Mouse (Mus musculus): ENCODE measurements at regions not wholly inside any gene's neighbourhood (a gene's known extent, or its start where the extent isn't known, plus 50 kb on each side); places are given as distances from the start of the nearest gene placed in this dataset.

GRCm38 (mm10) chr5:118334054-118334453 is 89.0 kb downstream of the 2410131K14Rik start:
- H3K79me3 ChIP-seq (ENCODE audit: low read depth): no peaks in the 10 kb centered on the region
- H3K79me2 ChIP-seq (ENCODE audit: control insufficient read depth, insufficient read depth): no peaks in the 10 kb centered on the region

DNA sequence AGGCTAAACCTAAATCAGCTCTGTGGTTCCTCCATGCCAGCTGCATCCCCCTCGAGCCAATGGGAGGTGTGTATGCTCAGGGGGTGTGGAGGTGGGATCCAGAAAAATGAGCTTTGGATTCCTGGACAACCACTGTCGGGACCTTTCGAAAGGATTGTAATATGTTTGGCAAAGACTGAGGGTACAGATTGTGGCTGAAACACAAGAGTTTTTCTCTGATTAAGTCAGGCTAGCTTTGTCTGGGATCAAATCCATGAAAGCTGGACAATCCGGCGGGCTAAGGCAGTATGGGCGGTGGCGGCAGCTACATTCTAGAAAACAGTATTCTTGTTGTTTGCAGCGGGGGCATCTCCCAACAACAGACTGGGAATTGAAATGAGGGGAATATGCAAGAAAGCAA is 93.2 kb downstream of the 2410131K14Rik start:
- Histone ChIP-seq H3K4me3 (ENCODE audit: insufficient read depth, poor library complexity, severe bottlenecking) (no peak overlapping the region), H3K79me3 (ENCODE audit: low read depth) (no peaks in the 10 kb centered on the region), H3K27me3 (ENCODE audit: control insufficient read depth, insufficient read depth, insufficient read length) (no peaks in the 10 kb centered on the region), H3K36me3 (ENCODE audit: control insufficient read depth, insufficient read depth) (no peaks in the 10 kb centered on the region), H3K79me2 (ENCODE audit: control insufficient read depth, insufficient read depth) (no peaks in the 10 kb centered on the region), H3ac (ENCODE audit: control insufficient read depth, insufficient read length, low read depth) (no peak overlapping the region)
- TF ChIP-seq USF1 (IDR thresholded peaks at IDR 0.05; ENCODE audit: low read depth) (no peak), CEBPB (IDR thresholded peaks at IDR 0.05; ENCODE audit: low read depth) (no peak), MYOG (IDR thresholded peaks at IDR 0.05; ENCODE audit: control insufficient read depth, extremely low read depth, insufficient read length) (no peak), MYOD1 (IDR thresholded peaks at IDR 0.05; ENCODE audit: control insufficient read depth, insufficient read length, low read depth) (no peak), MAX (IDR thresholded peaks at IDR 0.05) (no peak), CTCF (IDR thresholded peaks at IDR 0.05; ENCODE audit: control insufficient read depth, insufficient read depth, insufficient read length) (no peak), FOSL1 (IDR thresholded peaks at IDR 0.05; ENCODE audit: insufficient read depth, low read length, poor library complexity, severe bottlenecking) (no peak)

More at GRCm38 (mm10) chr5:118334054-118334453, 89.0 kb downstream of the 2410131K14Rik start:
- Histone ChIP-seq H3K36me3 (ENCODE audit: control insufficient read depth, insufficient read depth) (no peaks in the 10 kb centered on the region), H3K4me3 (ENCODE audit: insufficient read depth, poor library complexity, severe bottlenecking) (no peak overlapping the region), H3ac (ENCODE audit: control insufficient read depth, insufficient read length, low read depth) (no peak overlapping the region), H3K27me3 (ENCODE audit: control insufficient read depth, insufficient read depth, insufficient read length) (peaks cover 3% of the 10 kb centered on the region)
- TF ChIP-seq FOSL1 (IDR thresholded peaks at IDR 0.05; ENCODE audit: insufficient read depth, low read length, poor library complexity, severe bottlenecking) (no peak), MYOG (IDR thresholded peaks at IDR 0.05; ENCODE audit: control insufficient read depth, extremely low read depth, insufficient read length) (no peak), USF1 (IDR thresholded peaks at IDR 0.05; ENCODE audit: low read depth) (no peak), CEBPB (IDR thresholded peaks at IDR 0.05; ENCODE audit: low read depth) (no peak), CTCF (IDR thresholded peaks at IDR 0.05; ENCODE audit: control insufficient read depth, insufficient read depth, insufficient read length) (no peak)

DNA sequence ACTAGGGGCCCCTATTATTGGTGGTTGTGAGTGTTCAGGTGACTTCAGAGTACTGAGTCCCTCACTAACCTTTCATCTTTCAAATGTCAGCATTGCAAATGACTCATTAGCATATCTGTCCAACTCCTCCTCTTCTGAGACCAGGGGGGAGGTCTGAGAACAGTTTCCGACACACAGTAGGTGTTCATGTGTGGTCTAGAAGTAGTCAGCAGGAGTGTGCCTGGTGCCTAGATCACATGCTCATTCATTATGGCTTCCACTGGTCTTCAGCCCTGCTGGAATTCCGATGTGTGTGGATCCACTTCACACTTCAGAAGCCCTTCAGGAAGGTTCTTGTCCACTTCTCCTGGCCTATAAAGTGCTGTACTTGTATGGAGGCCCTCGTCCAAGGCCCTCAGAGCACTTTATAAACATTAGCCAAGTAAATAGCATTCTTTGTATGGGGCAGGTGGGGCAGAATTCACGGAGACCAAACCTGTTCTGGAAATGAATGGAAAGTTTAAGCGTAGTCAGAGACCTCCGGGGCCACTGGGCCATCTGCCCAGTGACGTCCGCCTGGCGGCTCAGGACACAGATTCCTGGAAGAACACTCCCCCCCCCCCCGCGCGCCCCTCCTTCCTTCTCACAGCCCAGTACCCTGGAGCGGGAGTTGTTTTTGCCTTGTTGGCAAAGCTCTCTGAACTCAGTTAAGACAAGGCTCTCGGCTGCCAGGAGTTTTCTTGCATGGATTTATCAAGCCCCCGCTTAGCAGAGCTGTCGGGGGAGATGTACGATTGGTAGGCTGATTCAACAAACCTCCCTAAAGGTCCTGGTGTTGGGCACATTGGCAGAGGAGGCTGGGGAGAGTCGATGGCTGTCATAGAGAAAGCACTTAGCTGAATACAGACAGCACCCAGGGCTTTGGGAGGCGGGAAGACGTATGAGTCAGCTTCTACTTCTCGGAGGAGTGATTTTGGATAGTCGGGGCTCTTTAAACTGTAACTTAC is 94.9 kb downstream of the 2410131K14Rik start:
- H3K79me2 ChIP-seq (ENCODE audit: control insufficient read depth, insufficient read depth): no peaks in the 10 kb centered on the region
- H3K27me3 ChIP-seq (ENCODE audit: control insufficient read depth, insufficient read depth, insufficient read length): peaks cover 5% of the 10 kb centered on the region
- TF ChIP-seq MAX (IDR thresholded peaks at IDR 0.05): no peak
- TF ChIP-seq MYOD1 (IDR thresholded peaks at IDR 0.05; ENCODE audit: control insufficient read depth, insufficient read length, low read depth): no peak
- no peak for TF ChIP-seq MYOG (IDR thresholded peaks at IDR 0.05; ENCODE audit: control insufficient read depth, extremely low read depth, insufficient read length)
- H3K79me3 ChIP-seq (ENCODE audit: low read depth): no peaks in the 10 kb centered on the region
- no peak overlapping the region for H3ac ChIP-seq (ENCODE audit: control insufficient read depth, insufficient read length, low read depth)
- no peaks in the 10 kb centered on the region for H3K36me3 ChIP-seq (ENCODE audit: control insufficient read depth, insufficient read depth)
- no peak overlapping the region for H3K4me3 ChIP-seq (ENCODE audit: insufficient read depth, poor library complexity, severe bottlenecking)

GRCm38 (mm10) chr5:118343444-118344320 is 98.7 kb downstream of the 2410131K14Rik start:
- no peaks in the 10 kb centered on the region for H3K36me3 ChIP-seq (ENCODE audit: control insufficient read depth, insufficient read depth)
- TF ChIP-seq MYOG (IDR thresholded peaks at IDR 0.05; ENCODE audit: control insufficient read depth, extremely low read depth, insufficient read length) (no peak), CEBPB (IDR thresholded peaks at IDR 0.05; ENCODE audit: low read depth) (no peak), FOSL1 (IDR thresholded peaks at IDR 0.05; ENCODE audit: insufficient read depth, low read length, poor library complexity, severe bottlenecking) (no peak)
- peaks cover 11% of the 10 kb centered on the region for H3K27me3 ChIP-seq (ENCODE audit: control insufficient read depth, insufficient read depth, insufficient read length)
- no peaks in the 10 kb centered on the region for H3K79me2 ChIP-seq (ENCODE audit: control insufficient read depth, insufficient read depth)
- no peak overlapping the region for H3ac ChIP-seq (ENCODE audit: control insufficient read depth, insufficient read length, low read depth)
- no peak overlapping the region for H3K4me3 ChIP-seq (ENCODE audit: insufficient read depth, poor library complexity, severe bottlenecking)
- no peaks in the 10 kb centered on the region for H3K79me3 ChIP-seq (ENCODE audit: low read depth)

DNA sequence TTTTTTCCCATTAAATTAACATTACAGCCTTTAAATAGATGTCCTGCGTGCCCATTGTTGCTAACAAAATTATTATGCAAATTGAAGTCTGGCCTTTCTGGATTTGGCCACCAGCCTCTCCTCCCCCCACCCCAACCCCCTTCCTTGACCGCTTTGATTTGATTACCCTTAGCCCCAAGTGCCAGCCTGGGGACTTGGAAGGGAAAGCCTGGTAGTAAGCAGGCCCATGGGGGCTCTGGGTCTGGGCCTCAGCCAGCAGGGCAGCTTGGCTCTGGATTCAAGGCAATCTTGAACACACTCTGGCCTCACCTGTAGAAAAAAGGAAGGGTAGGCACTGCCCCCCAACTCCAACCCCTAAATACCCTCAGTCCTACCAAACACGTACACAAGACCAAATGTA is 100.2 kb downstream of the 2410131K14Rik start:
- Histone ChIP-seq H3K36me3 (ENCODE audit: control insufficient read depth, insufficient read depth) (no peaks in the 10 kb centered on the region), H3K79me2 (ENCODE audit: control insufficient read depth, insufficient read depth) (no peaks in the 10 kb centered on the region), H3K27me3 (ENCODE audit: control insufficient read depth, insufficient read depth, insufficient read length) (peaks cover 11% of the 10 kb centered on the region), H3K4me3 (ENCODE audit: insufficient read depth, poor library complexity, severe bottlenecking) (no peak overlapping the region), H3ac (ENCODE audit: control insufficient read depth, insufficient read length, low read depth) (no peak overlapping the region), H3K79me3 (ENCODE audit: low read depth) (no peaks in the 10 kb centered on the region)
- no peak for TF ChIP-seq MYOG (IDR thresholded peaks at IDR 0.05; ENCODE audit: control insufficient read depth, extremely low read depth, insufficient read length)
- no peak for TF ChIP-seq USF1 (IDR thresholded peaks at IDR 0.05; ENCODE audit: low read depth)
- no peak for TF ChIP-seq CTCF (IDR thresholded peaks at IDR 0.05; ENCODE audit: control insufficient read depth, insufficient read depth, insufficient read length)
- TF ChIP-seq CEBPB (IDR thresholded peaks at IDR 0.05; ENCODE audit: low read depth): no peak
- no peak for TF ChIP-seq MAX (IDR thresholded peaks at IDR 0.05)
- TF ChIP-seq MYOD1 (IDR thresholded peaks at IDR 0.05; ENCODE audit: control insufficient read depth, insufficient read length, low read depth): no peak
- no peak for TF ChIP-seq FOSL1 (IDR thresholded peaks at IDR 0.05; ENCODE audit: insufficient read depth, low read length, poor library complexity, severe bottlenecking)

Measured in C2C12 (cell line).